Mouse (Mus musculus): Measurements from ENCODE around the gene 2010003K11Rik.

Gene 2010003K11Rik

DNA sequence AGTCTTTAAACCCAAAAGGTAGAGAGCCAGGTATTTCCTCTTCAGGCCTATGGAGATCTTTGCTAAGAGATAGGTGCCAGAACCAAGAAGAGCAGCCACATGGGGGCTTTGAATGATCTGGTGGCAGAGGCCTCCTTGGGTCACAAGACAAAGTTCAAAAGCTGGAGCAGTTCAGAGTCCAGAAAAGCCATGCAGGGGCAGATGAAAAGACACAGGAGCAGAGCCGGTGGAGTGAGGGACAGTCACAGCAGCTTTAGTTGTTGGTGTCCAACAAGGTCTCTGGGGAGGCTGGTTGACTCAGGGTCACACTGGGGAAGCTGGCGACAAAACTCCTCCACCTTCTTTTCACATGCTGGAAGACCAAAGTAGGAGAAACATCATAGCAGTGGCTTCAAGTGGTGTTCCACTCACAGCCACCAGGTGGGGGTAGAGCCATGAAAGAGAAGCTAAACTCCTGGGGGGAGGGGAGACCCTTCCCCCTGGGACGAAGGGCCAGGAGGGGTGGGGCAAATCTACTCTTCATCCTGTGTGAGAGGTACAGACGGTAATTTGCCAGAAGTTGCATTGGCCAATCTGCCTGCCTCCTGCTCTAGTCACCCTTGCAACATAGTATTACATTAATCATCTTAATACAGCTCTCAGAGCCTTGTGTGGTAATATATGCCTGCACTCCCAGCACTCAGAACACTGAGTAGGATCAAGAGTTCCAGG lies 965 bp downstream of the 2010003K11Rik start:
- DNase-seq (ENCODE audit: low spot score in 2 of 2), result peak; percentile 46 to 48

- DNase-seq (ENCODE audit: low spot score in 2 of 2), result no peak
Measured at GRCm38 (mm10) chr19:4496535-4497262, 1.7 kb downstream of the 2010003K11Rik start.

GRCm38 (mm10) chr19:4495814-4496213 lies 2.6 kb downstream of the 2010003K11Rik start:
- no peak for DNase-seq (ENCODE audit: low spot score in 2 of 2)

DNA sequence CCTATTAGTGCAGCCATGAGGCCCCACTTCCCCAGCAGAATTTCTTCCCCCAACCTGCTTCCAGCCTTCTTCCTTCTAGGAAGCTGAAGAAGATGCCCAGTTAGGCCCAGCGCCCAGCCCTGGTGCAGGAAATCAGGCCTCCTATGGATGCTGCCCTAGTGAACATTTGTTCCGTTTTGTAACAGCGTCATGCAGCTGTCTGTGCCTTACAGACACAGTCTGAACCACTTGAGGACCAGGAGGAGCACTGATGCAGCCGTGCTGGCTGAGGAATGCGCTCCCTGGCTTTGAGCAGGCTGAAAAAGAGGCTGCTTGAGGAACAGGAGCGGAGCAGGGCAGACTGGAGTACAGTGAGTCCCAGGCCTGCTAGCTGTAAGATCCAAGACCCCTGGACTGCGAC lies 3.7 kb downstream of the 2010003K11Rik start:
- DNase-seq (ENCODE audit: low spot score in 2 of 2), result no peak

- DNase-seq (ENCODE audit: low spot score in 2 of 2), result no peak
Measured at GRCm38 (mm10) chr19:4492526-4493296, 5.7 kb downstream of the 2010003K11Rik start.

DNA sequence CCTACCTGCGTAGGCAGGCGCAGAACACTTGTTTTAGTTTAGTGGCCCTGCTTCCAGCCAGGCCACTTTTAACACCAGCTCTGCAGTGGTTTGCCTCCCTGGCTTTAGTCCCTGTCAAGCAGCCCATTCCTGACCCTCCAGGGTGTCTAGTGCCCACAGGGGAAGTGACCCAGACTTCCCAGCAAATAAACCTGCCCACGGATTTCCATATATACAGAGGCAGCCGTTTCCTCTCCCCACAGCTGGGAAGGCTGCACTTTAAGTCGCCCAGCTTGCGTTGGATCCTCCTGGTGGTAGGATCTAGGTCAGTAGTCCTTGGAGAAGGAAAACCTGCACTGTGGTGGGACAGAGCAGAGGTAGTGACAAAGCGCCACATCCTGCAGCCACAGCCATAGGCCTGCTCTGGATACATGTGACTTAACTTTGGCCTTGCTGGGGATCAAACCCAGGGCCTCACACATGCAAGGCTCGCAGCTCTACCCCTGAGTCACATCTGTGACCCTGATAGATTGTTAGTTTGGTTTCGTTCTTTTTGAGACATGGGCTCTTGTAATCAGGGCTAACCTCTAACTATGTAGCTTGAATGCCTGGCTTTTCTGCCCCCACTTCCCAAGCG lies 7.2 kb downstream of the 2010003K11Rik start:
- DNase-seq (ENCODE audit: low spot score in 2 of 2), result no peak

DNA sequence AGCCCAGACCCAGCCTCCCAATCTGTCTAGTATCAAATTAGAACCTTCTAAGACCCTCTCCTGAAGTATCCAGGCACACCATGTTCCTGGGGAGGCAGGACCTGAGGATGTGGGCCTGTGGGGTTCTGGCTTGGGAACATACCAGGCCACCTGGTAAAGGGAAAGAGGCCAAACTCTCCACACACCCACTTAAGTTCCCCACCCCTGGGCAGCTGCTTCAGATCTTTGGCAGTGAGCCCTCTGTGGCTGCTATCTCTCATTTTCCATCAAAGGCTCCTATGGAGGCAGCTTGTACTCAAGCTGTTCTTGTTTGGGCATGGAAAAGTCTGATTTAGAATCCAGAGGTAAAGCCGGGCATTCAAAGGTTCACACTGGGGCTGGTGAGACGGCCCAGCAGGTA lies 10.5 kb downstream of the 2010003K11Rik start:
- no peak for DNase-seq (ENCODE audit: low spot score in 2 of 2)

GRCm38 (mm10) chr19:4485006-4485405 lies 13.4 kb downstream of the 2010003K11Rik start:
- DNase-seq (ENCODE audit: low spot score in 2 of 2), result no peak

GRCm38 (mm10) chr19:4482111-4482859 lies 16.1 kb downstream of the 2010003K11Rik start:
- no peak for DNase-seq (ENCODE audit: low spot score in 2 of 2)

GRCm38 (mm10) chr19:4481326-4481725 lies 17.1 kb downstream of the 2010003K11Rik start:
- no peak for DNase-seq (ENCODE audit: low spot score in 2 of 2)

DNA sequence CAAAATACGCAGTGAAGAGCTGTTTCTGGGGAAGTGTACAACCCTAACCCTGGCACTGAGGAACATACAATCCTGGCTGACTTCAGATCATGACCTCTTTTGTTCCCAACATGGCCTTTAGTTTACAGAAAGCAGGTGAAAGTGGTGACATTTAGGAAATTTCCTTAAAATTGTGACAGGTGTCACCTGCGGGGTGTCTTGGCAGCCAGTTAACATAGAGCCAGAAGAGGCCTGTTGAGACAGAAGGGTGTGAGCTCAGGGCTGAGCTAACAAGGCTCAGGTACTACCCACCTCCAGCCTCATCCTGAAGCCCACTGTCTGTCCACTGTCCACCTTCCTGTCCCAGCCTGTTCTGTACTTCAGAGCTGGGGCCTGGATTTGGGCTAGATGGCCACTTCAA lies 18.3 kb downstream of the 2010003K11Rik start:
- no peak for DNase-seq (ENCODE audit: low spot score in 2 of 2)

DNA sequence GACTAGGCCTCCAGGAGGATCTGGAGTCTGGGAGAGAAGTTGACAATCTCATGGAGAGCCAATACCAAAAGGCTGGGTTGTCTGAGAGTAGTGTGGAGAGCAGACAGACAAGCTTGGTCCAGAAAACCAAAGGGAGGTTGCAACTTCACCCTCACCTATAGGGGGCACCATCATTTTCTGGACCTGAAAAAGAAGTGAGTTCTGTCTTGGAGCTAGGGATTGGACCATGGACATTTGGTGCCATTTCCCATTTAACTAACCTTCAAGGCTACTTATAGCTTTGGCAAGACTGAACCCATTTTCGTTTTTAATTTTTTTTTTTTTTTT lies 20.2 kb downstream of the 2010003K11Rik start:
- no peak for DNase-seq (ENCODE audit: low spot score in 2 of 2)

DNA sequence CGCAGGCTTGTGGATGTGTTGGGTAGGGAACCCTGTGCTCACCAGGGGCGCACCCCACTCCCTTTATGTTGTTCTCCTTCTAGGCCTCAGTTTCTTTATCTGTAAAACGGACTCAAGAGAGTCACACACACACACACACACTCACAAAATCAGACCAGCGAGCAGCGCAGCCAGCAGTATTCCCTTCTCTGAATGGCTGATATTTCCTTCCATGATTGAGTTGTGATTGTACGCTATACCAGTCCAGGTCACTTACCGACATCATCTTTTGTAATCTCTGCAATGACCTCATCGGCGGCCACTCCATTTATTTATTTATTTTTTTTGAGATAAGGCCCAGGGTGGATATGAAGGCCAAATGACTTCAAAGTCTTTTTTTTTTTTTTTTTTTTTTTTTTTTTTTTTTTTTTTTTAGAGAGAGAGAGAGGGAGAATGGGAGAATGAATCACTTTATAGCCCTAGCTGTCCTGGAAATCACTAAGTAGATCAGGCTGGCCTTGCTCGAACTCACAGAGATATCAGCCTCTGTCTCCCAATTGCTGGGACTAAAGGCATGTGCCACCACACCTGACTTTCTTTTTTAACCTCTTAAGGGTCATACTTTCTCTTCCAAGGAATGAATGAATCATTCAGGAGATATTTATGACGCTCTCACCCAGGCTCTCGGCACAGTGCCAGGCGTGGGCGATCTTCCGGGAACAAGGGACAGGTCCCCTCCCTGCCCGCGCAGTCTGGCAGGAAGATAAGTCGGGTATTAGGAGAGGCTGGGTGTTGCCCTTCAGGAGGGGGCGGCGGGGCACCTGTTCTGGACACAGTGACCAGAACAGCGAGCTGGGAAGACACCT lies 20.8 kb downstream of the 2010003K11Rik start, which contains the start of gene Syt12:
Syt12 (minus strand) TSS at position 103 of the 845 bp plus-strand sequence.
- DNase-seq (ENCODE audit: low spot score in 2 of 2), result peak in 1 of 2 experiments; percentile 22

GRCm38 (mm10) chr19:4476601-4477257 lies 21.7 kb downstream of the 2010003K11Rik start:
- peak in 1 of 2 experiments; percentile 25 for DNase-seq (ENCODE audit: low spot score in 2 of 2)

GRCm38 (mm10) chr19:4475224-4475925 lies 23.0 kb downstream of the 2010003K11Rik start:
- DNase-seq (ENCODE audit: low spot score in 2 of 2), result no peak

GRCm38 (mm10) chr19:4474739-4475138 lies 23.6 kb downstream of the 2010003K11Rik start:
- no peak for DNase-seq (ENCODE audit: low spot score in 2 of 2)

GRCm38 (mm10) chr19:4473549-4473948 lies 24.8 kb downstream of the 2010003K11Rik start:
- DNase-seq (ENCODE audit: low spot score in 2 of 2), result no peak

DNA sequence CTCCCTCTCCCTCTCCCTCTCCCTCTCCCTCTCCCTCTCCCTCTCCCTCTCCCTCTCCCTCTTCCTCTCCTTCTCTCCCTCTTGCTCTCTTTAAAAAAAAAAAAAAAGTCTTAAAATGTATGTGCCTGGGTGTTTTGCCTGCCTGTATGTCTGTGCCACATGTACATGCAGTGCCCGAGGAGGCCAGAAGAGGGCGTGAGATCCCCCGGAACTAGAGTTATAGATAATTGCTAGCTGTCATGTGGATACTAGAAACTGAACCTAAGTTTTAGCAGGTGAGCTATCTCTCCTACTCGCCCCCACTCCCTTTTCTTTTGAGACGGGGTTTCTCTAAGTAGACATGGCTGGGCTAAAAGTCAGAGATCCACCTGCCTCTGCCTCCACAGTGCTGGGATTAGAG lies 30.0 kb downstream of the 2010003K11Rik start:
- no peak for DNase-seq (ENCODE audit: low spot score in 2 of 2)

DNA sequence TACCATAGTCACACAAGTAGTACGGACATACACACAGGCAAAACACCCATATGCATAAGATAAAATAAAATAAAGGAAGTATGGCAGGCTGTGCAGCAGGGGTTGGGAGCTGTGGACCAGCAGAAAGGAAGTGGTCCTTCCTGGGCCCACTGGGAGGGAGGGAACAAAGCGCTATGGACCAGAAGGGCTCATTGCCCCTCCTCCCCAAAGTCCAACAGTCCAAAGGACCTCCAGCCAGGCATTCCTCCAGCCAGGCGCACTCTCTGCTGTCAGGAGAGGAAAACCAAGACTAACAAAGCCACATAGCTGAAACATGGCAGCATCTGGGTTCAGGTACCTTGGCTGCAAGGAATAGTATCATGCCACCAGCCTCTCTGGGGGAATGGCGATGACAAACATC lies 33.7 kb downstream of the 2010003K11Rik start:
- DNase-seq (ENCODE audit: low spot score in 2 of 2), result no peak
